Mouse (Mus musculus) heart, postnatal 0 days (tissue): ENCODE results near the gene Amd1.

ENCODE experiments used
- CTCF ChIP-seq: IDR thresholded peaks from 2 replicates; pipeline ENCODE4 v1.5.1; 2016; ENCODE audit warnings: antibody characterized with exemption, control low read depth, low read depth
- EP300 ChIP-seq: IDR thresholded peaks from 2 replicates; pipeline ENCODE4 v1.6.1; 2016; ENCODE audit warnings: antibody characterized with exemption, low read depth

DNA sequence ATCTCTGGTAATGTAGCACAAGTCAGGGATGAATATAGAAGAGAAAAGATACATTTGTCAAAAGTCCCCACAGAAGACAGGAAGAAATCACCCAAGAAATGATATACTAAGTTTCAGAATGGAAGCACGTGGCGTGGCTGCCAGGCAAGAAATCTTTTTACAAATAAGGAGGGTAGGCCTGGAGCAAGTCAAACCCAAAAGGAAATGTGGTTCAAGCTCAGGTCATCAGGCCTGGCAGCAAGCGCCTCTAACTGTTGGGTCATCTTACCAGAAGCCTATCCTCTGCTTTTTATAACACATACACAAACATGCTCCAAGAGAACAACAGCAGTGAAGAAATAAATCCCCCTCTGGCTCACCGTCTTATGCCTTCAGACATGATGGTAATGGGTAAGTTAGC, 10.8 kb upstream of the Amd1 start:
- no peak for TF ChIP-seq CTCF
- no peak for TF ChIP-seq EP300
